ENCODE assay signal across 24 mouse cellular contexts in genomic region chr13:64092752-64093151, GRCm38 (mm10). TPM values are rescaled to one million over a fixed set of nuclear protein-coding genes. Genes with fewer than 3 reads are reported as not detected.
DNase-seq lines count a peak whose midpoint lies in the region; ATAC-seq and TF ChIP-seq lines count a peak whose summit lies in the region.
"Had no signal": no experiment of that assay in that cellular context is flagged by ENCODE, and none has a peak within 500 bp of the region (broad histone marks: within the 10 kb centered on the region; RNA-seq: fewer than 3 reads in every experiment).

No protein-coding gene starts in this region.

- H3K4me1 ChIP-seq in intestine, embryonic 15.5 days (replicated peaks): no peaks in the 10 kb centered on the region
- no peaks in the 10 kb centered on the region; the same call in 1 of the 2 replicates for H3K4me1 ChIP-seq in intestine, embryonic 16.5 days (ENCODE audit: control insufficient read depth, insufficient read depth, low read length)
- no peaks in the 10 kb centered on the region for H3K4me1 ChIP-seq in lung, embryonic 14.5 days (ENCODE audit: insufficient read depth)
- no peaks in the 10 kb centered on the region for H3K4me1 ChIP-seq in neural tube, embryonic 13.5 days (replicated peaks)
- H3K4me1 ChIP-seq: forebrain, embryonic 13.5 days had no signal

- no peak overlapping the region for H3K27ac ChIP-seq in intestine, embryonic 15.5 days
- H3K27ac ChIP-seq in intestine, embryonic 16.5 days (ENCODE audit: low read length): no peak overlapping the region
- H3K27ac ChIP-seq in lung, embryonic 14.5 days (ENCODE audit: low read depth): no peak overlapping the region; the same call in 1 of the 2 replicates
- no peak overlapping the region for H3K27ac ChIP-seq in neural tube, embryonic 13.5 days (replicated peaks)
- H3K27ac ChIP-seq: forebrain, embryonic 13.5 days; gastrocnemius, adult 2 months; hindbrain, embryonic 10.5 days had no signal

- H3K4me3 ChIP-seq in intestine, embryonic 15.5 days (replicated peaks): no peak overlapping the region
- H3K4me3 ChIP-seq in intestine, embryonic 16.5 days (ENCODE audit: low read length): no peak overlapping the region
- H3K4me3 ChIP-seq in lung, embryonic 14.5 days (ENCODE audit: low read depth, low read length): no peak overlapping the region
- H3K4me3 ChIP-seq in neural tube, embryonic 13.5 days: no peak overlapping the region
- H3K4me3 ChIP-seq: forebrain, embryonic 13.5 days; gastrocnemius, adult 2 months; heart, embryonic 12.5 days; hindbrain, embryonic 10.5 days had no signal

- DNase-seq in lung, embryonic 14.5 days: peak; percentile 19
- DNase-seq in lung, postnatal 4 days: no peak
- DNase-seq in neural tube, embryonic 10.5 days (ENCODE audit: extremely low spot score, low spot score): no peak
- peak; percentile 13 for DNase-seq in yolk sac, embryonic 10.5 days (ENCODE audit: low spot score)
- DNase-seq: cerebellum, adult 11-12 months; cerebellum, adult 9-11 months; gastrocnemius, postnatal 25 days had no signal

- H3K9me3 ChIP-seq in intestine, embryonic 15.5 days: no peaks in the 10 kb centered on the region
- no peaks in the 10 kb centered on the region for H3K9me3 ChIP-seq in intestine, embryonic 16.5 days (ENCODE audit: control insufficient read depth, low read length)
- no peaks in the 10 kb centered on the region for H3K9me3 ChIP-seq in lung, embryonic 14.5 days (ENCODE audit: low read depth, low read length)
- H3K9me3 ChIP-seq in neural tube, embryonic 13.5 days: no peaks in the 10 kb centered on the region
- H3K9me3 ChIP-seq: forebrain, embryonic 13.5 days; heart, embryonic 12.5 days; hindbrain, embryonic 10.5 days had no signal

- no peaks in the 10 kb centered on the region for H3K27me3 ChIP-seq in intestine, embryonic 15.5 days (replicated peaks)
- H3K27me3 ChIP-seq in intestine, embryonic 16.5 days (replicated peaks; ENCODE audit: control insufficient read depth, insufficient read depth, low read length): no peaks in the 10 kb centered on the region
- no peaks in the 10 kb centered on the region for H3K27me3 ChIP-seq in lung, embryonic 14.5 days (ENCODE audit: insufficient read depth, low read length)
- 0 out of 2 replicates have a peak, but pooled peaks cover 4% of the 10 kb centered on the region for H3K27me3 ChIP-seq in neural tube, embryonic 13.5 days
- H3K27me3 ChIP-seq: forebrain, embryonic 13.5 days; heart, embryonic 12.5 days had no signal

- no peak overlapping the region for H3K9ac ChIP-seq in intestine, embryonic 15.5 days
- no peak overlapping the region for H3K9ac ChIP-seq in intestine, embryonic 16.5 days (ENCODE audit: low read depth, low read length)
- H3K9ac ChIP-seq in lung, embryonic 14.5 days: no peak overlapping the region
- H3K9ac ChIP-seq in neural tube, embryonic 13.5 days: no peak overlapping the region
- H3K9ac ChIP-seq: forebrain, embryonic 13.5 days; heart, embryonic 12.5 days had no signal

- H3K36me3 ChIP-seq in intestine, embryonic 15.5 days: no peaks in the 10 kb centered on the region
- no peaks in the 10 kb centered on the region for H3K36me3 ChIP-seq in intestine, embryonic 16.5 days (ENCODE audit: control insufficient read depth, insufficient read depth, low read length)
- H3K36me3 ChIP-seq in lung, embryonic 14.5 days (ENCODE audit: insufficient read depth): no peaks in the 10 kb centered on the region
- H3K36me3 ChIP-seq in neural tube, embryonic 13.5 days: no peaks in the 10 kb centered on the region
- H3K36me3 ChIP-seq: hindbrain, embryonic 10.5 days had no signal

- 62% methylated on average over 6 of the region's 6 CpGs for WGBS in intestine, embryonic 15.5 days
- 62% methylated on average over 6 of the region's 6 CpGs for WGBS in intestine, embryonic 16.5 days
- WGBS in lung, embryonic 14.5 days: 56% methylated on average over 6 of the region's 6 CpGs
- whole genome bisulfite sequencing in neural tube, embryonic 13.5 days: 80% methylated on average over 6 of the region's 6 CpGs

- ATAC-seq in intestine, embryonic 15.5 days: 0 out of 2 replicates have a peak, but pooled peaks have one; percentile 28
- ATAC-seq in intestine, embryonic 16.5 days: no peak
- peak; percentile 19; the same call in 1 of the 2 replicates for ATAC-seq in lung, embryonic 14.5 days (ENCODE audit: insufficient read depth)
- ATAC-seq in neural tube, embryonic 13.5 days (ENCODE audit: low read depth): 0 out of 2 replicates have a peak, but pooled peaks have one; percentile 47
- no peak for ATAC-seq in megakaryocyte progenitor cell, adult 5-6 weeks (replicated peaks; ENCODE audit: poor library complexity)
- ATAC-seq: forebrain, embryonic 13.5 days had no signal

- H3K4me2 ChIP-seq in intestine, embryonic 15.5 days (replicated peaks): no peak overlapping the region
- H3K4me2 ChIP-seq in intestine, embryonic 16.5 days (ENCODE audit: low read depth, low read length): no peak overlapping the region
- no peak overlapping the region for H3K4me2 ChIP-seq in lung, embryonic 14.5 days
- H3K4me2 ChIP-seq in neural tube, embryonic 13.5 days: no peak overlapping the region
- H3K4me2 ChIP-seq: forebrain, embryonic 13.5 days; heart, embryonic 12.5 days had no signal

- TF ChIP-seq CTCF in lung, embryonic 14.5 days (IDR thresholded peaks at IDR 0.05; ENCODE audit: low read depth): no peak

RNA-seq across cellular contexts. Expression of gene Hsd17b3, which starts 3.7 kb away (rescaled TPM):
- not detected in 2 replicates for polyA plus RNA-seq in intestine, embryonic 15.5 days (2015; fragmentation: Nextera tagmentation; extraction: Ambion mirVana)
- polyA plus RNA-seq in intestine, embryonic 16.5 days (2015; fragmentation: Nextera tagmentation; extraction: Ambion mirVana): not detected in 2 replicates
- polyA plus RNA-seq in lung, embryonic 14.5 days (2014; fragmentation: Nextera tagmentation; extraction: Ambion mirVana): not detected in 2 replicates
- polyA plus RNA-seq in neural tube, embryonic 13.5 days (2015; fragmentation: Nextera tagmentation; extraction: Ambion mirVana): not detected in 2 replicates
- not detected in 2 replicates for total RNA-seq in megakaryocyte progenitor cell, adult 5-6 weeks (2015)
- not detected in 2 replicates for total RNA-seq in megakaryocyte progenitor cell, adult 5-6 weeks (2017)
- total RNA-seq: adrenal gland, postnatal 10 days; adrenal gland, postnatal 4 days; gastrocnemius, adult 2 months; gastrocnemius, postnatal 25 days; granulocyte monocyte progenitor cell, adult 5-6 weeks; heart, adult 8-10 months; heart, postnatal 25 days; MEL had no signal
- polyA plus RNA-seq: C2C12; embryonic facial prominence, embryonic 14.5 days; forebrain, embryonic 13.5 days; heart, embryonic 12.5 days; heart, embryonic 16.5 days; hindbrain, embryonic 10.5 days had no signal

RNA-seq across cellular contexts. Expression of gene Slc35d2, which starts 36.4 kb away (rescaled TPM):
- 4.6 and 6.7 TPM in 2 replicates for polyA plus RNA-seq in intestine, embryonic 15.5 days (2015; fragmentation: Nextera tagmentation; extraction: Ambion mirVana)
- polyA plus RNA-seq in intestine, embryonic 16.5 days (2015; fragmentation: Nextera tagmentation; extraction: Ambion mirVana): 5.5 and 6.8 TPM in 2 replicates
- 4.4 and 4.7 TPM in 2 replicates for polyA plus RNA-seq in lung, embryonic 14.5 days (2014; fragmentation: Nextera tagmentation; extraction: Ambion mirVana)
- polyA plus RNA-seq in neural tube, embryonic 13.5 days (2015; fragmentation: Nextera tagmentation; extraction: Ambion mirVana): 2.5 and 2.6 TPM in 2 replicates
- total RNA-seq in megakaryocyte progenitor cell, adult 5-6 weeks (2015): 3.5 and 5.4 TPM in 2 replicates
- total RNA-seq in megakaryocyte progenitor cell, adult 5-6 weeks (2017): 4.3 and 5.4 TPM in 2 replicates

Comparison
In these comparisons a context has a peak if more than half of its experiments do, and no peak if none do; other contexts are left out.
1. ATAC-seq: peak in intestine, embryonic 15.5 days (single experiment), lung, embryonic 14.5 days (single experiment) and neural tube, embryonic 13.5 days (single experiment); none in intestine, embryonic 16.5 days (single experiment) and megakaryocyte progenitor cell, adult 5-6 weeks (single experiment).
2. DNase-seq: peak in lung, embryonic 14.5 days (single experiment) and yolk sac, embryonic 10.5 days (single experiment); none in lung, postnatal 4 days (0 of 2) and neural tube, embryonic 10.5 days (single experiment).